Mouse (Mus musculus) hindbrain, embryonic 11.5 days (tissue): Measurements from ENCODE around the gene Bicra. TPM values are rescaled to one million over a fixed set of nuclear protein-coding genes. Genes with fewer than 3 reads are reported as not detected.

Source experiments
- ATAC-seq: fragments of 200-750 bp; cut with Nextera tagmentation; 2 replicates; pipeline ENCODE4 v1.8.0; 2017; ENCODE audit warnings: mild to moderate bottlenecking, moderate TSS enrichment, moderate library complexity; ENCODE audit not compliant: low FRiP score
- DNase-seq: peaks from one replicate; pipeline ENCODE4 v3.0.0-alpha.2; 2015; ENCODE audit warnings: low spot score
- H3K27ac ChIP-seq: fragments of 300-500 bp; sonication (generic); 2 replicates; pipeline ENCODE4 v1.5.1; 2014; ENCODE audit warnings: mild to moderate bottlenecking, low read depth, low read length
- H3K27me3 ChIP-seq: fragments of 300-500 bp; sonication (generic); 2 replicates; pipeline ENCODE4 v1.6.1; 2014; ENCODE audit warnings: mild to moderate bottlenecking, low read length, moderate library complexity, mixed read lengths; ENCODE audit not compliant: control insufficient read depth, insufficient read depth
- H3K36me3 ChIP-seq: fragments of 300-500 bp; sonication (generic); 2 replicates; pipeline ENCODE4 v1.6.1; 2014; ENCODE audit warnings: mild to moderate bottlenecking, low read length, moderate library complexity, mixed read lengths; ENCODE audit not compliant: control insufficient read depth, insufficient read depth
- H3K4me1 ChIP-seq: fragments of 300-500 bp; sonication (generic); replicated peaks from 2 replicates; pipeline ENCODE4 v1.6.1; 2014; ENCODE audit warnings: low read length, mixed read lengths; ENCODE audit not compliant: control insufficient read depth, insufficient read depth
- H3K4me2 ChIP-seq: fragments of 300-500 bp; sonication (generic); replicated peaks from 2 replicates; pipeline ENCODE4 v1.6.1; 2014; ENCODE audit warnings: mild to moderate bottlenecking, low read depth, low read length
- H3K4me3 ChIP-seq: fragments of 300-500 bp; sonication (generic); 2 replicates; pipeline ENCODE4 v1.5.1; 2014; ENCODE audit warnings: low read depth, low read length
- H3K9ac ChIP-seq: fragments of 300-500 bp; sonication (generic); 2 replicates; pipeline ENCODE4 v1.6.1; 2014; ENCODE audit warnings: low read depth, low read length
- H3K9me3 ChIP-seq: fragments of 300-500 bp; sonication (generic); 2 replicates; pipeline ENCODE4 v1.6.1; 2016; ENCODE audit warnings: low read length; ENCODE audit not compliant: control insufficient read depth
- WGBS: fragments of 180-500 bp; shearing (Covaris S2); extraction: QIAGEN DNeasy Blood & Tissue Kit; methylation state at CpG from one replicate; pipeline ENCODE4 v1.1.7; 2014; 5-methylcytosine and 5-hydroxymethylcytosine counted together
- polyA plus RNA-seq: library from polyadenylated mRNA; unstranded; fragments of >200 nt; fragmentation: Nextera tagmentation; extraction: Ambion mirVana; gene quantifications from 2 replicates; pipeline ENCODE4 v1.2.1, GENCODE M21; 2014

Gene Bicra
- polyA plus RNA-seq, 1 experiment from 2014 or later: 9.2 TPM

DNA sequence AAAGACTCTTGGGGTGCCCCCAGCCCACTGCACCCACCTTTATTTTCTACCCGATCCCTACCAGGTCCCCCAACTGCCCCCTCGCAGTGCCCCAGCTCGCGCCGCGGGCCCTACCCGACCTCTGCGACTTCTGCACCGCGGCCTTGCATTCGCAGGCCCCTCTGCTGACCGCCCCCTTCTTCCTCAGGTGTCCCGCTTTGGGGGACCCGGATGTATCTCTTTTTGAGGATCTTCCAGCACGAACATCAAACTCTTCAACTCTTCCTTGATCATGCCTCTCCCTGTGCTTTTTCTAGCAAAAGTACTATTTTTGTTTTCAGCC lies 14.3 kb upstream of the Bicra start:
- no peak for DNase-seq
- Histone ChIP-seq H3K4me3 (no peak overlapping the region), H3K9me3 (no peaks in the 10 kb centered on the region), H3K27me3 (peaks cover 8% of the 10 kb centered on the region), H3K9ac (no peak overlapping the region), H3K4me1 (no peaks in the 10 kb centered on the region), H3K4me2 (no peak overlapping the region), H3K27ac (no peak overlapping the region), H3K36me3 (no peaks in the 10 kb centered on the region)
- 68% methylated on average over 15 of the region's 15 CpGs for WGBS
- ATAC-seq: no peak

DNA sequence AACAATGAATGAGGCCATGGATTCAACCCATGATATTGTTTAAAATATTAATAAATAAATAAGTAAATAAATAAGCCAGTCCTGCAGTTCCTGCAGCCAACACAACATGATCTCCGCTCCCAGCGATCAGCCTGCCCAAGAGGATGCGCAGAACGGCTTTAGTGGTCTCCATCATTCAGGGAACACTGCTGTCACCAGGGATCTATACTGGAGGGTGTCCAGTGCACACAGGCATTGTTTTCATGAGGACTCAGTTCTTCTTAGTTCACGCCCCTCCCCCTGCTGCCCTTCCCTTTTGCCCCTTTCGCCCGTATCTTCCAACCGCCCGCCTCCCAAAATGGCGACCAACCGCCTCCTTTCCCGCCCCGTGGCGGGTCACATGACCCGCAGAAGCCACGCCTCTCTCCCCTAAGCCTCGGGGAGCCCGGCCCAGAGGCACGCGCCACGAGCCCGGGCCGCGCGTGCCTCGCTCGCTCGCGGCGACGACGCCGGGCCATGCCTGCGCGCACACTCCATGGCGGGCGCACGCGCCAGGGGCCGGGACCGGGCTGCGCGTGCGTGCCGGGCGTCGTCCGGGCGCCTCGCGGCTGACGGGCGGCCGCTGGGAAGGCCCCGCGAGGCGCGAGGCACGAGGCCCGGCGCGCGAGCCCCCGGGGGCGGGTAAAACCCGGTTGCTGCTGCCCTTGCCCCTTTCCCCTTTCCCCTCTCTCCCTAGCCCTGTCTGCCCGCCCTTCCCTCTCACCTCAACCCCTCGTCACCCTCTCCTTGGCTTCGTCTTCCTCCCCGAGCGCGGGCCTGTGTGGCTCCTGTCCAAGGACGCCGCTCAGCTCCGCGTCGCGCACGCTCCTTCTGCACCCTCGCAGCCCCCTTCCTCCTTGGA lies 13.7 kb upstream of the Bicra start, which contains the start of gene Zfp541:
Gene Zfp541, plus strand, starts transcription at position 596 of the 880 bp plus-strand sequence.
- no peak for ATAC-seq
- H3K36me3 ChIP-seq: no peaks in the 10 kb centered on the region
- WGBS: 50% methylated on average over 43 of the region's 80 CpGs

DNA sequence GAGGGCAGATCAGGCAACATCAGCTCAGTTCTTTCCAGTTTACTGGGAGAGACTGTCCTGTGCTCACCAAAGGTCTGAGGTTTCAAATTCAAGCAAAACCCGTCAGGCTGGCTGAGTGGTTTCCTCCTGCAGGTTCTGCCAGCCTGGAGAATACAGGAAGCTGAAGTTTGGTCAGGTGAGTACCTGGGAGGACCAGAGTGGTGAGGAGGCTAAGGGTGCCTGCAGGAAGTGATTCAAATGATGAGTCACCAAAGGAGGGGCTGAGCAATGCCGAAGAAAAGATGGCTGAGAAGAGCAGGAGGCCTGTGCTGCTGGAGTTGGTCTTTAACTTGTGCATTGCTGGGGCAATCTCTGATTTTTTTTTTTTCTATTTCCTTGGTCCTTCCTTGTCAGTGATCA lies 9.4 kb upstream of the Bicra start:
- 63% methylated on average over 2 of the region's 2 CpGs for WGBS

More for the DNA sequence above, 13.7 kb upstream of the Bicra start, which contains the start of gene Zfp541:
- Histone ChIP-seq H3K4me2 (no peak within 1 kb of the TSS), H3K27me3 (peaks cover 8% of the 10 kb centered on the region), H3K4me1 (no peaks in the 10 kb centered on the region), H3K4me3 (no peak within 1 kb of the TSS), H3K27ac (no peak within 1 kb of the TSS), H3K9me3 (no peaks in the 10 kb centered on the region), H3K9ac (no peak within 1 kb of the TSS)
- peak; percentile 23 for DNase-seq

DNA sequence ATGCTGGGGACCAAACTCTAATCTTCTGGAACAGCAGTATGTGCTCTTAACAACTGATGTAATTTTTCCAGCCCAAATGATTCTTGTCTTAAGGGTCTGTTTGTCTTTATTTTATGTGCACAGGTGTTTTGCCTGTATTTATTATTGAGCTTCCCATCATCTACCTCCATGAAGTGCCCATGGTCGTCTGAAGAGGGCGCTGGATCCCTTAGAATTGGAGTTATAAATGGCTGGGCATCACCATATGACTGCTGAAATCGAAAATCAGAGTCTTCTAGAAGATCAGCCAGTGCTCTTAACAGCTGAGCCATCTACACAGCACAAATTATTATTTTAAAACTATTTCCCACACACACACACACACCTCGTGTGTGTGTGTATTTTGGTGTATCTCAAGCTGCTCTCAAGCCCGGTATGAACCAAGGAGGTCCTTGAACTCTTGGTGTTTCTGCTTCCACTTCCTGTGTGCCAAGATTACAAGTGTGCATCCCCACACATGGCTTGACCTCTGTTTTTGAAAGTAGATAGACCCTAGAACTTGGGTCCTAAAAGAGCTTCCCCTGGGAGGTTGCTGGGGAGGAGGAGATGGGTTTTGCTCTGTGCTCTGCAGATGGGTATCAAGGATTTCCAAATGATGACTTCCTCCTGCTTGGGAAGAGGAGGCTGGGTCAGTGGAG lies 8.9 kb upstream of the Bicra start:
- Histone ChIP-seq H3K9ac (no peak overlapping the region), H3K4me3 (no peak overlapping the region), H3K36me3 (no peaks in the 10 kb centered on the region), H3K27me3 (peaks cover 2% of the 10 kb centered on the region), H3K9me3 (no peaks in the 10 kb centered on the region), H3K4me2 (no peak overlapping the region), H3K27ac (no peak overlapping the region), H3K4me1 (no peaks in the 10 kb centered on the region)
- DNase-seq: peak; percentile 31
- no peak for ATAC-seq
- 34% methylated on average over 5 of the region's 5 CpGs for WGBS

More for the DNA sequence above, 9.4 kb upstream of the Bicra start:
- no peak overlapping the region for H3K9ac ChIP-seq
- H3K4me2 ChIP-seq: no peak overlapping the region
- peaks cover 7% of the 10 kb centered on the region for H3K27me3 ChIP-seq
- DNase-seq: no peak
- no peak overlapping the region for H3K27ac ChIP-seq
- H3K4me3 ChIP-seq: no peak overlapping the region
- ATAC-seq: no peak
- H3K4me1 ChIP-seq: no peaks in the 10 kb centered on the region
- H3K36me3 ChIP-seq: no peaks in the 10 kb centered on the region
- H3K9me3 ChIP-seq: no peaks in the 10 kb centered on the region

DNA sequence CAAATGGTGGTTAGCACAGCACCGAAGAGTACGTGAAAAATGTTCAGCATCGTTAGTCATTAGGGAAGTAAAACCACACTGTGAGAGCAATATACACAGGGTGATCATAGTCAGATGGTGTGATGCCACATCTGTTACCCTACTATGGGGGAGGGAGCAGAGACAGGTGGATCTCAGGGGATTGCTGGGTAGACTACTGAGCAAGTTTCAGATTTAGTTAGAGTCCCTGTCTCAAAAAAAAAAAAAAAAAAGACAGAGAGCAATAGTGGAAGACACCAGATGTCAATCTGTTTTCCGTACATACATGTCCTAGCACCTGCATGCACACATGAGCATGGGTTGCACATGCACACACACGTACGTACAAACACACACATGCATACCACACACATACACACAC lies 7.9 kb upstream of the Bicra start:
- no peak overlapping the region for H3K27ac ChIP-seq
- H3K4me3 ChIP-seq: no peak overlapping the region
- no peaks in the 10 kb centered on the region for H3K4me1 ChIP-seq
- H3K4me2 ChIP-seq: no peak overlapping the region
- no peak for ATAC-seq
- no peaks in the 10 kb centered on the region for H3K9me3 ChIP-seq
- no peaks in the 10 kb centered on the region for H3K36me3 ChIP-seq
- WGBS: 84% methylated on average over 6 of the region's 6 CpGs
- H3K27me3 ChIP-seq: no peaks in the 10 kb centered on the region; the same call in 1 of the 2 replicates
- no peak for DNase-seq
- no peak overlapping the region for H3K9ac ChIP-seq

DNA sequence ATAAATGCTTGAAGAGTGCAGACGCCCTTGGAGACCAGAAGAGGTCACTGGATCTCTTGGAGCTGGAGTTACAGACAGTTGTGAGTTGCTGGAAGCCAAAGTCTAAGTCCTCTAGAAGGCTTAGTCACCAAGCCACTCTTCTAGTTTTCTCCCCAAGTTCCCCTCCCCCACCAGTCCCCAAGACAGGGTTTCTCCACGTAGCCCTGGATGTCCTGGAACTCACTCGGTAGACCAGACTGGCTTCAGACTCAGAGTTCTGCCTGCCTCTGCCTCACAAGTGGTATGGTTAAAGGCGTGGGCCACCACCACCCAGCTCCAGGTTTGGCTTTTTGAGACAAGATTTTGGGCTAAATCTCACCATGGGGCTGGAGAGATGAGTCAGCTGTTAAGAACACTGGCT lies 7.2 kb upstream of the Bicra start:
- H3K4me3 ChIP-seq: no peak overlapping the region
- WGBS: 58% methylated on average over 4 of the region's 4 CpGs
- no peaks in the 10 kb centered on the region for H3K9me3 ChIP-seq
- no peaks in the 10 kb centered on the region for H3K27me3 ChIP-seq
- no peak overlapping the region for H3K4me2 ChIP-seq
- ATAC-seq: no peak
- no peak overlapping the region for H3K27ac ChIP-seq
- no peaks in the 10 kb centered on the region for H3K36me3 ChIP-seq
- no peak for DNase-seq
- H3K4me1 ChIP-seq: no peaks in the 10 kb centered on the region
- no peak overlapping the region for H3K9ac ChIP-seq

DNA sequence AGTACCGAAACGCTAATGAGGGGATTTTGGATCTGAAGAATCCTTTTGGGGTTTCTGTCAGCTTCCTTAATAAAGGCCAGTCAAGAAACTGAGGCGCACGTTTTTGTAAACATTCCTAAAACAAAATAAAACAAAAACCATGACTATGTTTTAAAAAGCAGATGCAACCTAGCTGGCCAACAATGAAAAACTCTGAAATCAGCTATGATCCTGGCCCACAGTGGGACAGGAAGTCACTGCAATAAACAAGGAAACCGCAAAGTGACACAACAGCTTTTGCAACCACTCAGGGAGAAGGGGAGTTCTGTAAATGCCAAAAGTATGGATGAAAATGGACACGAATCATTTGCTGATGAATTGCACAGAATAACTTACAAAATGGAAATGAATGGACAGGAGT lies 5.4 kb upstream of the Bicra start:
- DNase-seq: no peak
- no peak overlapping the region for H3K27ac ChIP-seq

DNA sequence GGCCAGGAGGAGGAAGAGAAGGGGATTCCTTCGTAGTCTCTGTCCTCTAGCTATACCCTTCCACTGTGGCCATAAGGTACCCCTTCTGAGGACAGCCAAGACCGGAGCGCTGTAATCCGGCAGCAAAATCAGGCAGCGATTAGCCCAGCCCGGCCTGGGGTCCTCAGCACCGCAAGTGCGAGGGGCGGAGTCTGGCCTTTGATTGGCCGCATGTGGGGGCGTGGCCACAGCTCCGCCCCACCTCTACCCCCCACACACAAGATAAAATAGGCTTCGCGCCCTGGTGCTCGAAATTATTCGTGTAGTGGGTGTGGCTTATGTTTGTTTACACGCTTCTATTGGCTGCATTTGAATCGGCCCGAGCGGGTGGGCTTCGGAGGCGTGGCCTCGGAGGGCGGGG lies 5.0 kb upstream of the Bicra start:
- peak overlapping the region; percentile 32 for H3K9ac ChIP-seq
- ATAC-seq: peak; percentile 90
- H3K9me3 ChIP-seq: no peaks in the 10 kb centered on the region
- H3K4me3 ChIP-seq: peak overlapping the region; percentile 33
- H3K27me3 ChIP-seq: no peaks in the 10 kb centered on the region
- H3K4me1 ChIP-seq: no peaks in the 10 kb centered on the region; the same call in 1 of the 2 replicates
- peak overlapping the region; percentile 68; the same call in 1 of the 2 replicates for H3K27ac ChIP-seq
- WGBS: under 1% methylated on average over 24 of the region's 24 CpGs
- no peaks in the 10 kb centered on the region for H3K36me3 ChIP-seq
- H3K4me2 ChIP-seq: peak overlapping the region; percentile 60
- DNase-seq: peak; percentile 98

More for the DNA sequence above, 5.4 kb upstream of the Bicra start:
- Histone ChIP-seq H3K4me2 (peak overlapping the region; percentile 60), H3K36me3 (no peaks in the 10 kb centered on the region), H3K27me3 (no peaks in the 10 kb centered on the region), H3K4me3 (peak overlapping the region; percentile 33; the same call in 1 of the 2 replicates), H3K9me3 (no peaks in the 10 kb centered on the region), H3K4me1 (no peaks in the 10 kb centered on the region; the same call in 1 of the 2 replicates), H3K9ac (no peak overlapping the region)
- no peak for ATAC-seq
- WGBS: 15% methylated on average over 6 of the region's 6 CpGs
